Mouse (Mus musculus): ENCODE measurements around the gene D17H6S53E.

The D17H6S53E gene

GRCm38 (mm10) chr17:35126206-35126611 lies at the start of gene D17H6S53E:
D17H6S53E (plus strand) TSS chr17:35126373.
- DNase-seq, result peak; percentile 63

GRCm38 (mm10) chr17:35076507-35077176 lies 49.5 kb upstream of the D17H6S53E start, which contains the start of gene Ly6g6e:
Ly6g6e (plus strand) TSS chr17:35076902.
- DNase-seq, result no peak

GRCm38 (mm10) chr17:35077285-35077684 lies 48.9 kb upstream of the D17H6S53E start:
- no peak for DNase-seq

- DNase-seq, result no peak
Measured at GRCm38 (mm10) chr17:35077786-35078233, 48.4 kb upstream of the D17H6S53E start, which contains the start of gene Ly6g6d. Ly6g6d (minus strand) TSS chr17:35078065.

- no peak for DNase-seq
Measured at GRCm38 (mm10) chr17:35079778-35080177, 46.4 kb upstream of the D17H6S53E start.

- DNase-seq, result no peak
Measured at GRCm38 (mm10) chr17:35080248-35080647, 45.9 kb upstream of the D17H6S53E start.

GRCm38 (mm10) chr17:35080710-35081109 lies 45.5 kb upstream of the D17H6S53E start:
- no peak for DNase-seq

GRCm38 (mm10) chr17:35082841-35083576 lies 43.2 kb upstream of the D17H6S53E start:
- DNase-seq, result peak; percentile 76

- DNase-seq, result no peak
Measured at GRCm38 (mm10) chr17:35083929-35084497, 42.2 kb upstream of the D17H6S53E start.

GRCm38 (mm10) chr17:35085208-35085865 lies 40.8 kb upstream of the D17H6S53E start, which contains the start of gene Ly6g6f:
Ly6g6f (minus strand) TSS chr17:35085610.
- no peak for DNase-seq

- no peak for DNase-seq
Measured at GRCm38 (mm10) chr17:35088151-35088550, 38.0 kb upstream of the D17H6S53E start.

- DNase-seq, result peak; percentile 95
Measured at GRCm38 (mm10) chr17:35088825-35089644, 37.1 kb upstream of the D17H6S53E start, which contains the start of gene Abhd16a. Abhd16a (plus strand) TSS chr17:35089263.

- peak; percentile 82 for DNase-seq
Measured at GRCm38 (mm10) chr17:35090166-35090932, 35.8 kb upstream of the D17H6S53E start.

GRCm38 (mm10) chr17:35092403-35093198 lies 33.6 kb upstream of the D17H6S53E start:
- no peak for DNase-seq

- DNase-seq, result no peak
Measured at GRCm38 (mm10) chr17:35094475-35095365, 31.5 kb upstream of the D17H6S53E start.

- no peak for DNase-seq
Measured at GRCm38 (mm10) chr17:35096597-35096996, 29.6 kb upstream of the D17H6S53E start.

GRCm38 (mm10) chr17:35097164-35097655 lies 29.0 kb upstream of the D17H6S53E start:
- DNase-seq, result peak; percentile 67

- DNase-seq, result no peak
Measured at GRCm38 (mm10) chr17:35100196-35100765, 25.9 kb upstream of the D17H6S53E start.

- no peak for DNase-seq
Measured at GRCm38 (mm10) chr17:35101161-35101560, 25.0 kb upstream of the D17H6S53E start.

All from cerebellum, adult 8-10 months (tissue).